Mouse (Mus musculus): ENCODE measurements at regions not wholly inside any gene's neighbourhood (a gene's known extent, or its start where the extent isn't known, plus 50 kb on each side); places are given as distances from the start of the nearest gene placed in this dataset.
"Not testable (repeated sequence)": the region's sequence is repeated elsewhere in the genome, so short reads cannot be mapped to it uniquely, and the experiment has no call there.

- intact Hi-C loops (cut with DNase I) = no loop called here
- no peak for DNase-seq
These were observed 81.4 kb upstream of the Gm12728 start for GRCm38 (mm10) chr4:105708080-105708796.

GRCm38 (mm10) chr4:105713956-105714355, 75.7 kb upstream of the Gm12728 start:
- intact Hi-C loops (cut with DNase I) = no loop called here
- peak; percentile 5 for DNase-seq

GRCm38 (mm10) chr4:105718080-105718479, 71.6 kb upstream of the Gm12728 start:
- no peak for DNase-seq
- intact Hi-C loops (cut with DNase I) = no loop called here

- intact Hi-C loops (cut with DNase I) = no loop called here
- no peak for DNase-seq
These were observed 61.0 kb upstream of the Gm12728 start for GRCm38 (mm10) chr4:105728696-105729095.

- no peak for DNase-seq
- intact Hi-C loops (cut with DNase I) = no loop called here
These were observed 58.8 kb upstream of the Gm12728 start for GRCm38 (mm10) chr4:105730900-105731299.

- DNase-seq; intact Hi-C loops (cut with DNase I): not testable (repeated sequence)
These were observed 54.6 kb upstream of the Gm12728 start for GRCm38 (mm10) chr4:105735116-105735515.

Data from left cerebral cortex, postnatal 4 days (tissue).